ENCODE assay signal across 1 mouse cellular context in genomic region chr19:46304908-46305333, GRCm38 (mm10).
TF ChIP-seq lines count a peak whose summit lies in the region.

No protein-coding gene starts in this region.

TF ChIP-seq in ES-E14, 5 proteins besides CTCF, POLR2A, EP300 and RAD21 (continued from another document):
- no peak for TF ChIP-seq ZC3H11A (IDR thresholded peaks at IDR 0.05; ENCODE audit: borderline replicate concordance, low read depth, low read length)
